Mouse (Mus musculus) hindbrain, embryonic 11.5 days (tissue): Measurements from ENCODE around the gene Tram2. TPM values are rescaled to one million over a fixed set of nuclear protein-coding genes. Genes with fewer than 3 reads are reported as not detected.

Experiments
- ATAC-seq: fragments of 200-750 bp; cut with Nextera tagmentation; 2 replicates; pipeline ENCODE4 v1.8.0; 2017; ENCODE audit warnings: mild to moderate bottlenecking, moderate TSS enrichment, moderate library complexity; ENCODE audit not compliant: low FRiP score
- DNase-seq: peaks from one replicate; pipeline ENCODE4 v3.0.0-alpha.2; 2015; ENCODE audit warnings: low spot score
- H3K27ac ChIP-seq: fragments of 300-500 bp; sonication (generic); 2 replicates; pipeline ENCODE4 v1.5.1; 2014; ENCODE audit warnings: mild to moderate bottlenecking, low read depth, low read length
- H3K27me3 ChIP-seq: fragments of 300-500 bp; sonication (generic); 2 replicates; pipeline ENCODE4 v1.6.1; 2014; ENCODE audit warnings: mild to moderate bottlenecking, low read length, moderate library complexity, mixed read lengths; ENCODE audit not compliant: control insufficient read depth, insufficient read depth
- H3K36me3 ChIP-seq: fragments of 300-500 bp; sonication (generic); 2 replicates; pipeline ENCODE4 v1.6.1; 2014; ENCODE audit warnings: mild to moderate bottlenecking, low read length, moderate library complexity, mixed read lengths; ENCODE audit not compliant: control insufficient read depth, insufficient read depth
- H3K4me1 ChIP-seq: fragments of 300-500 bp; sonication (generic); replicated peaks from 2 replicates; pipeline ENCODE4 v1.6.1; 2014; ENCODE audit warnings: low read length, mixed read lengths; ENCODE audit not compliant: control insufficient read depth, insufficient read depth
- H3K4me2 ChIP-seq: fragments of 300-500 bp; sonication (generic); replicated peaks from 2 replicates; pipeline ENCODE4 v1.6.1; 2014; ENCODE audit warnings: mild to moderate bottlenecking, low read depth, low read length
- H3K4me3 ChIP-seq: fragments of 300-500 bp; sonication (generic); 2 replicates; pipeline ENCODE4 v1.5.1; 2014; ENCODE audit warnings: low read depth, low read length
- H3K9ac ChIP-seq: fragments of 300-500 bp; sonication (generic); 2 replicates; pipeline ENCODE4 v1.6.1; 2014; ENCODE audit warnings: low read depth, low read length
- H3K9me3 ChIP-seq: fragments of 300-500 bp; sonication (generic); 2 replicates; pipeline ENCODE4 v1.6.1; 2016; ENCODE audit warnings: low read length; ENCODE audit not compliant: control insufficient read depth
- WGBS: fragments of 180-500 bp; shearing (Covaris S2); extraction: QIAGEN DNeasy Blood & Tissue Kit; methylation state at CpG from one replicate; pipeline ENCODE4 v1.1.7; 2014; 5-methylcytosine and 5-hydroxymethylcytosine counted together
- polyA plus RNA-seq: library from polyadenylated mRNA; unstranded; fragments of >200 nt; fragmentation: Nextera tagmentation; extraction: Ambion mirVana; gene quantifications from 2 replicates; pipeline ENCODE4 v1.2.1, GENCODE M21; 2014

Tram2 gene
- polyA plus RNA-seq, 1 experiment from 2014 or later, result 6.6 TPM

DNA sequence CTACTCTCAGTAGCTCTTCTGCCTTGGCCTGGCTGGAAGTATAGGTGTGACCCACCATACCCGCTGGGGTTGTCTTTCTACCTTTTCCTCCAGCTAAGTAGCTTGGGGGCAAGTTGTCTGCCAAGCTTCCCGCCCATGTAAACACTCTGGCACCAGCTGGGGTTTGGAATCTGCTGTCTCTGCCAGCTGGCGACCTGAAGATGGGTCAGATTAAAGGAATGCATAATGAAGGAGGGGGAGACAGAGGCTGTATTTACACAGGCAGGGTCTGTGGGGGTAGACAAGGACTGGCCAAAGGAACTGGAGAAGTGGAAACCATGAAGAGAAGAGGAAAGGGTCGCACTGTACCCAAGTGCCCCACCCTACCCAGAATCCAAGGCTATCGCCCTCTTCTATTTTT lies 26.4 kb downstream of the Tram2 start:
- ATAC-seq (peak; percentile 54), DNase-seq (no peak)
- H3K9me3 ChIP-seq, result no peaks in the 10 kb centered on the region
- peak overlapping the region; percentile 31; the same call in 1 of the 2 replicates for H3K27ac ChIP-seq
- peaks cover 4% of the 10 kb centered on the region; the same call in 1 of the 2 replicates for H3K4me1 ChIP-seq
- no peak overlapping the region for H3K4me2 ChIP-seq
- no peaks in the 10 kb centered on the region for H3K27me3 ChIP-seq
- no peaks in the 10 kb centered on the region for H3K36me3 ChIP-seq
- no peak overlapping the region for H3K4me3 ChIP-seq
- H3K9ac ChIP-seq, result no peak overlapping the region
- 46% methylated on average over 5 of the region's 5 CpGs for WGBS

DNA sequence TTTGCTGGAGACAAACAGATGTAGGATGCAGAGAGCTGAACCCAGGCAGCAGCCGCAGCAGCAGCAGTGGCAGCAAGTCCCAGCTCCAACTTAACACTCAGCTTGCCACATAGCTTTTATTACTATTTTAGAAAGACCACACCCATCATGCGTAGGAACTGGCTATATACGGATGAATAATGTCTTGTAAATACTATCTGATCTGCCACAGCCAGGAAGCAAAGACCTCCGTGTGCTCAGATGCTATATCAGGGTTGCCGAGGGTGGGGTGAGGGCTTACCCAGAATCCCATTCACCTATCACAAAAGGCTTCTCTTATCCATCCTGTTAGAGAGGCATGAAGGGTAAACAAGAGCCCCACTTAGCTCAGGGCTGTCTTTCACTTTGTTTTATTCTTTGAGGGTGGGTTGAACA lies 26.9 kb downstream of the Tram2 start:
- WGBS, result 62% methylated on average over 5 of the region's 5 CpGs
- Histone ChIP-seq H3K9ac (no peak overlapping the region), H3K9me3 (no peaks in the 10 kb centered on the region), H3K27ac (0 out of 2 replicates have a peak overlapping the region, but pooled peaks have one; percentile 31), H3K4me3 (no peak overlapping the region), H3K36me3 (no peaks in the 10 kb centered on the region), H3K4me1 (peaks cover 4% of the 10 kb centered on the region; the same call in 1 of the 2 replicates), H3K4me2 (no peak overlapping the region), H3K27me3 (no peaks in the 10 kb centered on the region)
- DNase-seq (no peak), ATAC-seq (no peak; the same call in 1 of the 2 replicates)

DNA sequence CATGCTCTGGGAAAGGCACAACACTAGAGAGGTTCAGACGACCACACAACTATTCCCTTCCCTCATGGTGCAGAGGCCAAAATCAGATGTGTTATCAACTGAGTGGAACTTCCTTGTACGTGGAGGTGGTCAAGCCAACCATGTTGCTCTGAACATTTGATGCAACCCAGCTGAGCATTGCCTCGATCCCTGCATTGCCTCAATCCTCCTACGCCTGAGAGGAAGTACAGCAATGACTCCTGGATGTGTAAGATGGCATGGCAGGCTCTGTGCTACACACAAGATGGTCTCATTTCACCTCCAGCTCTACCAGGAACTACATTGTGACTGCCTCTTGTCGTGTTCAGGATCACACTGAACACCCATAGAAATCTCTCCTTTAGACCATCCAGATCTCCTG lies 30.0 kb downstream of the Tram2 start:
- H3K9me3 ChIP-seq, result no peaks in the 10 kb centered on the region
- H3K9ac ChIP-seq, result no peak overlapping the region
- H3K4me1 ChIP-seq, result peaks cover 4% of the 10 kb centered on the region; the same call in 1 of the 2 replicates
- no peak overlapping the region for H3K4me3 ChIP-seq
- ATAC-seq (no peak), DNase-seq (no peak)
- H3K27ac ChIP-seq, result no peak overlapping the region
- 94% methylated on average over 5 of the region's 5 CpGs for WGBS
- no peaks in the 10 kb centered on the region for H3K36me3 ChIP-seq
- no peak overlapping the region for H3K4me2 ChIP-seq
- H3K27me3 ChIP-seq, result no peaks in the 10 kb centered on the region

DNA sequence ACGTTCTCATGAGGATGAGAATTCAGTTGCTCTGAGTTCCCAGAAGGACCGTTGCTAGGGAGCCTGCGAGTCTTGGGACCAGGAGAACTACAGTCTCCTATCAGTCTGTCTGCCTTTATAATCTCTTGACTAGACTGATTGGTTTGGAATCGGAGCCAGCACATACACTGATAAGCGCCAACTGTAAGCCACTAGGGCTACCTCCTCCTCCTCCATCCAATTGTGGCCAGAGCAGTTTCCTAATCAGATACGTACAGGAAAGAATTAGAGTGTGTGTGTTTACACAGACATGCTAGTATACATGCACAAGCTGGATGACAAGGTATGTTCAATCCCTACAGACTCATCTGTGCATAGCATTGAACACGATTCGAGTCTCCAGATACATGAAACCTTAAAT lies 30.6 kb downstream of the Tram2 start:
- H3K36me3 ChIP-seq, result no peaks in the 10 kb centered on the region
- H3K4me1 ChIP-seq, result peaks cover 4% of the 10 kb centered on the region; the same call in 1 of the 2 replicates
- WGBS, result 91% methylated on average over 8 of the region's 8 CpGs
- DNase-seq (no peak), ATAC-seq (no peak)
- H3K27me3 ChIP-seq, result no peaks in the 10 kb centered on the region
- H3K9me3 ChIP-seq, result no peaks in the 10 kb centered on the region
- H3K9ac ChIP-seq, result no peak overlapping the region
- H3K4me2 ChIP-seq, result no peak overlapping the region
- no peak overlapping the region for H3K4me3 ChIP-seq
- H3K27ac ChIP-seq, result no peak overlapping the region

DNA sequence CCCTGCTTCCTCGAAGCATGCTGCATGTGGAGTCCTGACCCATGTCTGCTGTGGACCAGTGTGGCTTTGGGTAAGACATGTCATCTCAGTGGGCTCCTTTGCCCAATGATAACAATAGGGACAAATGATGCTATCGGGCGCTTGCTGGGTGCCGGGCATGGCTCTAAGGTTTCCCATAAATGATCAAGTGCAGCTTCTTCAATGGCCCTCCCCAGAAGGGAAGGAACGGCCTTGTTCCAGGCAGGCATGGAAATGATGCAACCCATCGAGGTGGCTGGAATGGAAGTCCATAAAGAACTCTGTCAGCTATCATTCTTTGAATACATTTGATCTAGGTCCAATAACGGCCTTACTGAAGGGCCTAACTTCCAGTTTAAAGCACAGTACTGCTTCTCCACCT lies 36.6 kb downstream of the Tram2 start:
- DNase-seq, result no peak
- Histone ChIP-seq H3K4me1 (no peaks in the 10 kb centered on the region), H3K9me3 (no peaks in the 10 kb centered on the region), H3K36me3 (no peaks in the 10 kb centered on the region), H3K27ac (no peak overlapping the region), H3K4me2 (no peak overlapping the region), H3K9ac (no peak overlapping the region), H3K27me3 (no peaks in the 10 kb centered on the region), H3K4me3 (no peak overlapping the region)
- 91% methylated on average over 7 of the region's 7 CpGs for WGBS
- ATAC-seq, result no peak

DNA sequence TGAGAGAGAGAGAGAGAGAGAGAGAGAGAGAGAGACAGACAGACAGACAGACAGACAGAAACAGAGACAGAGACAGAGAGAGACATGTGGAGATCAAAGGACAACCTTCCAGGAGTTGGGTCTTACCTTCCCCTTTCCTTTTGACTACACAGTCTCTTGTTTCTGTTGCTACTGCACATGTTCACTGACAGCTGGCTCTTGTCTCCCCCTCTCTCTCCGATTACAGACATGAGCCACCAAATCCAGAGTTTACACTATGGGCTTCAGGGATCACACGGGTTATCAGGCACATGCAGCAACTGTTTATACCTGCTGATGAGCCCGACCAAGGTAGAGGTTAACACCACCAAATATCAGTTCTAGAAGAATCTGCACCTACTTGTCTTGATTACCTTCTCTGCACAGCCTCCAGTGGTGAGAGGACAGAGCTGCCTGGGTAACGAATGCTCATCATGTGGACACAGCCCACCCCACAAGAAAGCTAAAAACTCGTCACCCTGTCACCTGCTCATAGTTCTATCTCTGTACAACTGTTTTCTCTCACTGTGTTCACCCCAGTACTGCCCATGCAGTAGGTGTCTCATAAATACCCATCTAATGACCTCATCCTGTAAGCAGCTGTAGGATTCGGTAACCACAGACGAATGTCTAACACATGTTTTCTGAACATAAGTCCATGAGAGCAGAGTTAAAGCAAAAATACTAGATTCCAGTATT lies 38.3 kb downstream of the Tram2 start:
- no peak overlapping the region for H3K4me2 ChIP-seq
- 85% methylated on average over 7 of the region's 7 CpGs for WGBS
- H3K27ac ChIP-seq, result no peak overlapping the region
- no peaks in the 10 kb centered on the region for H3K4me1 ChIP-seq
- DNase-seq (no peak), ATAC-seq (no peak)
- H3K9ac ChIP-seq, result no peak overlapping the region
- H3K36me3 ChIP-seq, result no peaks in the 10 kb centered on the region
- no peaks in the 10 kb centered on the region for H3K9me3 ChIP-seq
- no peak overlapping the region for H3K4me3 ChIP-seq
- H3K27me3 ChIP-seq, result no peaks in the 10 kb centered on the region

DNA sequence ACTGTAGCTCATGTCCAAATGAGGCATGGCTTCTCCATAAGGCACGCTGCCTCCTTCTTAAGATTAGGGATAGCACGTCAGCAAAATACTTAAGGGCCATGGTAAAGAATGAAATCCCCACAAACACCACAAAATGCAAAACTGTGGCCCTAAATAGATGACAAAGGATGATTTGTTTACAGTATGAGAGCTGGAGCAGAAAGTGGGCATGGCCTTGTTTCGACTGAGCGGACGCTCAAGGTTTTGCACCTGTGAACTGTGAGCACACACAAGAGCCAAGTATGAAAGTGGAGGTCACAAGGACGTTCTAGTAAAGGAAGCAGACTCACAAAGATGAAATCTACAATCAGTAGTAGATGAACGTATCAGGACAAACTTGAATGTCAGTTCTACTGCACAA lies 38.9 kb downstream of the Tram2 start:
- no peaks in the 10 kb centered on the region for H3K27me3 ChIP-seq
- DNase-seq, result no peak
- WGBS, result 91% methylated on average over 7 of the region's 7 CpGs
- H3K9ac ChIP-seq, result no peak overlapping the region
- no peak for ATAC-seq
- no peak overlapping the region for H3K4me3 ChIP-seq
- H3K9me3 ChIP-seq, result no peaks in the 10 kb centered on the region
- H3K4me2 ChIP-seq, result no peak overlapping the region
- H3K4me1 ChIP-seq, result no peaks in the 10 kb centered on the region
- no peaks in the 10 kb centered on the region for H3K36me3 ChIP-seq
- no peak overlapping the region for H3K27ac ChIP-seq

DNA sequence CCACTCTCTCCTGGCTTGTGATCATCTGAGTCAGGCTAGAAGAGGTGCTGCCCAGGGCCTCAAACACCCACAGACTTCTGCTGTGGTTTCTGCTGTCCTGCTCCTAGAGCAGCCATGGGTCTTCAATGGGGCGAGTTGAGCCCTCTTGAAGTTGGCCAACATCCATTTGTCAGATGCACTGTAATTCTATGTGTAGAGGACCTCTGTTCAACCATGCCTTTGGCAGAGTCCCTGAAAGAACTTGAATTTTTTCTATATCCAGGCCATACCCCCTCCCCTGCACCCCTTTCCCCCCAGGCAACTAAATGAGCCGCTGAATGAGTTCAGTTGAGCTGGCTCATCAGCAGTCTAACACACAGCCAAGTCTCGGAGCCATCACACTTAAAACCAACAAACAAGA lies 39.5 kb downstream of the Tram2 start:
- Histone ChIP-seq H3K9ac (no peak overlapping the region), H3K4me2 (no peak overlapping the region), H3K4me1 (no peaks in the 10 kb centered on the region), H3K36me3 (no peaks in the 10 kb centered on the region), H3K27ac (no peak overlapping the region), H3K9me3 (no peaks in the 10 kb centered on the region), H3K27me3 (no peaks in the 10 kb centered on the region), H3K4me3 (no peak overlapping the region)
- 92% methylated on average over 3 of the region's 3 CpGs for WGBS
- no peak for DNase-seq
- ATAC-seq, result no peak

DNA sequence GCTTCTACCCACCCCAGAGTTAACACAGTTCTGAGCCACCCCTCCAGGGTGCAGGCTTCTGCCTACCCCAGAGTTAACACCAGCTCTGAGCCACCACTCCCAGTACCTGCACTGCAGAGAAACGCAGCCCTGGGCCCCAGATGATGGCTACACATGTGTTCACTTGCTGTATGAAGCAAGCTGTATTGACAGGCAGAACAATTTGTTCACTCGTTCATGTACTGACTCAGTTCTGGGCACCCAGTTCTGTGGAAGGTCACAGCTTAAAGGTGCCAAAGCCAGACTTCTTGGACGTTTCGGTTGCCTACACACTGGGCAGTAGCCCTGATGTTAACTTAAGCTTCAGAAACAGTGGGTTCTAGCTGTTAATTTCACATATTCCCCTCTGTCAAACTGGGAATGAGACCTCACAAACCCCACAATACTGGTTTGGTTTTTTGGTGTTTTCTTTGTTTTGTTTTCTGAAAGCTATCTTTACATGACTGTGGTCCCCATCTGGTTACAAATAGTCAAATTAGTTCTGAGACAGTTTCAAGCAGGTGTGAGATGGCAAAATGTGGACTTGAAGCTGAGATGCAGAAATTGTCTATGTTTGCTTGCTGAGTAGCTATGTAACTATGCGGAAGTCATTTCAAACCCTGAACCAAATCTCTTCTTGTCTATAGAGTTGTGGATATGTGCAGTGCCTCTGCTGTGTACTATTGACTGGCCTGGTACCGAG lies 41.0 kb downstream of the Tram2 start:
- WGBS, result 89% methylated on average over 6 of the region's 6 CpGs
- Histone ChIP-seq H3K4me3 (no peak overlapping the region), H3K9ac (no peak overlapping the region), H3K27ac (no peak overlapping the region), H3K4me2 (no peak overlapping the region), H3K4me1 (no peaks in the 10 kb centered on the region), H3K36me3 (no peaks in the 10 kb centered on the region), H3K27me3 (no peaks in the 10 kb centered on the region), H3K9me3 (no peaks in the 10 kb centered on the region)
- ATAC-seq (no peak), DNase-seq (no peak)
